Mouse (Mus musculus) limb, embryonic 15.5 days (tissue): Measurements from ENCODE around the gene Sap30bp. TPM values are rescaled to one million over a fixed set of nuclear protein-coding genes. Genes with fewer than 3 reads are reported as not detected.

Experiments used
- ATAC-seq: fragments of 200-750 bp; cut with Nextera tagmentation; 2 replicates; pipeline ENCODE4 v1.8.0; 2017; ENCODE audit warnings: low read depth, moderate TSS enrichment; ENCODE audit not compliant: insufficient number of reproducible peaks, low FRiP score, low TSS enrichment
- H3K27ac ChIP-seq: fragments of 300-500 bp; sonication (generic); 2 replicates; pipeline ENCODE4 v1.5.1; 2015; ENCODE audit warnings: moderate library complexity, mild to moderate bottlenecking, inconsistent platforms
- H3K27me3 ChIP-seq: fragments of 300-500 bp; sonication (generic); 2 replicates; pipeline ENCODE4 v1.6.1; 2015; ENCODE audit warnings: inconsistent platforms
- H3K36me3 ChIP-seq: fragments of 300-500 bp; sonication (generic); 2 replicates; pipeline ENCODE4 v1.6.1; 2015; ENCODE audit warnings: inconsistent platforms
- H3K4me1 ChIP-seq: fragments of 300-500 bp; sonication (generic); 2 replicates; pipeline ENCODE4 v1.6.1; 2015; ENCODE audit warnings: inconsistent platforms
- H3K4me2 ChIP-seq: fragments of 300-500 bp; sonication (generic); 2 replicates; pipeline ENCODE4 v1.6.1; 2015; ENCODE audit warnings: mild to moderate bottlenecking, inconsistent platforms
- H3K4me3 ChIP-seq: fragments of 300-500 bp; sonication (generic); 2 replicates; pipeline ENCODE4 v1.5.1; 2015; ENCODE audit warnings: mild to moderate bottlenecking, inconsistent platforms
- H3K9ac ChIP-seq: fragments of 300-500 bp; sonication (generic); 2 replicates; pipeline ENCODE4 v1.6.1; 2015; ENCODE audit warnings: inconsistent platforms
- H3K9me3 ChIP-seq: fragments of 300-500 bp; sonication (generic); 2 replicates; pipeline ENCODE4 v1.6.1; 2016; ENCODE audit warnings: inconsistent platforms
- WGBS: fragments of 180-500 bp; shearing (Covaris S2); methylation state at CpG from one replicate; pipeline ENCODE4 v1.1.7; 2015; 5-methylcytosine and 5-hydroxymethylcytosine counted together
- polyA plus RNA-seq: library from polyadenylated mRNA; unstranded; fragments of >200 nt; fragmentation: Nextera tagmentation; extraction: Ambion mirVana; gene quantifications from 2 replicates; pipeline ENCODE4 v1.2.1, GENCODE M21; 2015

Sap30bp gene
- polyA plus RNA-seq, 1 experiment from 2014 or later = 36.1 TPM

- no peak overlapping the region for H3K9ac ChIP-seq
- H3K27me3 ChIP-seq = no peaks in the 10 kb centered on the region
- H3K4me2 ChIP-seq = no peak overlapping the region
- H3K36me3 ChIP-seq = peaks cover 21% of the 10 kb centered on the region; the same call in 1 of the 2 replicates
- ATAC-seq = no peak
- 0 out of 2 replicates have a peak overlapping the region, but pooled peaks have one; percentile 80 for H3K27ac ChIP-seq
- no peak overlapping the region for H3K4me3 ChIP-seq
- H3K4me1 ChIP-seq = peaks cover 28% of the 10 kb centered on the region
- 85% methylated on average over 5 of the region's 5 CpGs for WGBS
- no peaks in the 10 kb centered on the region for H3K9me3 ChIP-seq
Observed at GRCm38 (mm10) chr11:115906521-115906920, 26.6 kb upstream of the Sap30bp start.

GRCm38 (mm10) chr11:115911134-115911561 is 21.9 kb upstream of the Sap30bp start:
- Histone ChIP-seq H3K27ac (no peak overlapping the region), H3K9ac (no peak overlapping the region), H3K9me3 (no peaks in the 10 kb centered on the region), H3K4me3 (no peak overlapping the region), H3K4me2 (no peak overlapping the region), H3K36me3 (peaks cover 29% of the 10 kb centered on the region), H3K4me1 (no peaks in the 10 kb centered on the region), H3K27me3 (no peaks in the 10 kb centered on the region)
- no peak for ATAC-seq
- 86% methylated on average over 5 of the region's 5 CpGs for WGBS

DNA sequence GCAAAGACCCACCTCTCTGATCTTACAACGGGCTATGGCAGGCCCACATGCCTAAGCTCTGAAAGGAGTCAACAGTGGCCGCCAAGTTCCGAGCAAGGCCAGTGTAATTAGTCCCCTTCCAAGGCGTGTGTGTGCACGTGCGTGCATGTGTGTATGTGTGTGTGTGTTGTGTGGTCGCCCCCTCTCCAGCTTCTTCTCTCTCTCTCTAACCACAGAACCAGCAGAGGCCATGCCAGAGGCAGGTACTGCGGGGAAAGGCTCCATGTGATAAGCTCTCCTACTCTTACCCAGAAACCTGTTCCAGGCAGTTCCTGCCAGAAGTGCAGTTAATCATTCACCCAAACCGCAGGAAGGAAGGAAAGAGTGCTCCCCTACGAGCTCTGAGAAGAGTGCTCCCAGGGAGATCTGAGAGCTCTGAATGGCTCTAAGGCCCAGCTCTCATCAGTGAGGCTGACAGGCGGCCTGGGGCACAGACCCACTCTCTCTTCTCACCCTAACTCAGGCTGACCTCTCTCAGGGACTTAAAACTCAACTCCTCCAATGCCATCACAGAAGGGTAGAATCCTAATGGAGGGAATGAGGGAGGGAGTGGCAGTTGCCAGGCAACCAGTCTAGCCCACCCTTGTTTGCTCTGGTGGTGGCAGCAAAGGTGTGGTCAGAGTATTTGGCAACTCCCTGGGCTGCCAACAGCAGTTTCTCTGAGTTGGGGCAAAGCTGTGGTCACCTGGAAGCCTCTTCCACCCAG is 21.3 kb upstream of the Sap30bp start, which contains the start of gene Smim6:
Smim6 (plus strand) TSS at position 386 of the 745 bp plus-strand sequence.
- H3K27ac ChIP-seq = 0 out of 2 replicates have a peak within 1 kb of the TSS, but pooled peaks have one; percentile 11
- H3K4me1 ChIP-seq = no peaks in the 10 kb centered on the region
- no peaks in the 10 kb centered on the region for H3K27me3 ChIP-seq
- no peak within 1 kb of the TSS for H3K4me2 ChIP-seq
- no peak within 1 kb of the TSS for H3K4me3 ChIP-seq
- H3K9ac ChIP-seq = no peak within 1 kb of the TSS
- H3K36me3 ChIP-seq = peaks cover 35% of the 10 kb centered on the region
- H3K9me3 ChIP-seq = no peaks in the 10 kb centered on the region
- WGBS = 68% methylated on average over 11 of the region's 11 CpGs
- no peak for ATAC-seq

DNA sequence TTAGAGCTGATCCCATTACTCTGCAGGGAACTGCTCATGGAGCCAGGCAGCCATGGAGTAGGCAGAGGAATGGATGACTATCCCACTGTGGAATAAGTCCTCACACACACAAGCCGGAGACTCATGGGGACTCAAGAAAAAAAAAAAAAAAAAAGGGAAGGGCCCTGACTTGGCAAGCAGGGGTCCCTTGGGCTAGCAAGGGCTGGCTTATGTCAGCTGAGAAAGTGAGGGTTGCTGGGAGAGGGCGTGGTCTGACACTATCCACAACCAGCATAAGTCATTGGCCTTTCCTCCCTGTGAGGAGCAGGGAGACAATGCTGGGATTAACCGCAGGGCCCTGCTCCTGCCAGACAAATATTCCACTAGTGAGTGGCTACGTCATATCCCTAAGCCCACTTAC is 16.5 kb upstream of the Sap30bp start:
- Histone ChIP-seq H3K4me1 (no peaks in the 10 kb centered on the region), H3K4me3 (no peak overlapping the region), H3K9ac (no peak overlapping the region), H3K36me3 (peaks cover 34% of the 10 kb centered on the region), H3K27me3 (no peaks in the 10 kb centered on the region), H3K9me3 (no peaks in the 10 kb centered on the region), H3K27ac (no peak overlapping the region), H3K4me2 (no peak overlapping the region)
- no peak for ATAC-seq
- WGBS = 95% methylated on average over 4 of the region's 4 CpGs

DNA sequence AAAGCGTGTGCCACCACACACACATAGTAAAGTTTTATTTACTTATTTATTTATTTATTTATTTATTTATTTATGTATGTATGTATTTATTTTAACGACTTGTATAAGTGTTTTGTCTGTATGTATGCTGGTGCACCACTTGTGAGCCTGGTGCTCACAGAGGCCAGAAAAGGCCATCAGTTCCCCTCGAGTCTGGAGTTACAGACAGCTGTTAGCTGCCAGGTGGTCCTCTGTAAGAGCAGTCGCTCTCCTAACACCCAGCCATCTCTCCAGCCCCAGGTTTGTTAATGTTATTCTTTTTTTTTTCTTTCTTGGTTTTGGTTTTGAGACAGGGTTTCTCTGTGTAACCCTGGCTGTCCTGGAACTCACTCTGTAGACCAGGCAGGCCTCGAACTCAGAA is 14.4 kb upstream of the Sap30bp start:
- no peak overlapping the region for H3K27ac ChIP-seq
- WGBS = 75% methylated on average over 5 of the region's 5 CpGs
- H3K4me1 ChIP-seq = no peaks in the 10 kb centered on the region
- H3K9me3 ChIP-seq = no peaks in the 10 kb centered on the region
- no peak overlapping the region for H3K4me3 ChIP-seq
- no peaks in the 10 kb centered on the region for H3K27me3 ChIP-seq
- H3K9ac ChIP-seq = no peak overlapping the region
- no peak for ATAC-seq
- peaks cover 48% of the 10 kb centered on the region for H3K36me3 ChIP-seq
- H3K4me2 ChIP-seq = no peak overlapping the region

DNA sequence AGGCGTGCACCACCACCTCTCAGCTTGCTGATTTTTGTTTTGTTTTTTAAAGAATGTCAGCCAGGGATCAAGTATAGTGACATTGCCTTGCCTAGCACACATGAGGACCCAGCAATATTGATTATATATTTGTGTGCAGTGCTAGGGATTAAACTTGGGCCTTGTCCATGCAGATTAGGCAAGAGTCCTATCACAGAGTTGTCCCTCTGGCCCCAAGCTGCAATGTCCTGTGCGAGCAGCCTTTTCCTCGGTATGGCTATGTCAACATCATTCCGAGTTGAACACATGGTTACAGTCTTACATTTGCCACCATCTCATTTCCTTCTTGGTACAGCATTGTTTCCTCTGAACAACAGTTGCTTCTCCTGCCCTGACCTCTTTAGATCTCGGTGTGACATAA is 14.0 kb upstream of the Sap30bp start:
- no peaks in the 10 kb centered on the region for H3K4me1 ChIP-seq
- H3K27me3 ChIP-seq = no peaks in the 10 kb centered on the region
- no peak overlapping the region for H3K4me2 ChIP-seq
- H3K36me3 ChIP-seq = peaks cover 48% of the 10 kb centered on the region
- H3K27ac ChIP-seq = no peak overlapping the region
- 88% methylated on average over 5 of the region's 5 CpGs for WGBS
- no peaks in the 10 kb centered on the region for H3K9me3 ChIP-seq
- no peak for ATAC-seq
- no peak overlapping the region for H3K9ac ChIP-seq
- no peak overlapping the region for H3K4me3 ChIP-seq

DNA sequence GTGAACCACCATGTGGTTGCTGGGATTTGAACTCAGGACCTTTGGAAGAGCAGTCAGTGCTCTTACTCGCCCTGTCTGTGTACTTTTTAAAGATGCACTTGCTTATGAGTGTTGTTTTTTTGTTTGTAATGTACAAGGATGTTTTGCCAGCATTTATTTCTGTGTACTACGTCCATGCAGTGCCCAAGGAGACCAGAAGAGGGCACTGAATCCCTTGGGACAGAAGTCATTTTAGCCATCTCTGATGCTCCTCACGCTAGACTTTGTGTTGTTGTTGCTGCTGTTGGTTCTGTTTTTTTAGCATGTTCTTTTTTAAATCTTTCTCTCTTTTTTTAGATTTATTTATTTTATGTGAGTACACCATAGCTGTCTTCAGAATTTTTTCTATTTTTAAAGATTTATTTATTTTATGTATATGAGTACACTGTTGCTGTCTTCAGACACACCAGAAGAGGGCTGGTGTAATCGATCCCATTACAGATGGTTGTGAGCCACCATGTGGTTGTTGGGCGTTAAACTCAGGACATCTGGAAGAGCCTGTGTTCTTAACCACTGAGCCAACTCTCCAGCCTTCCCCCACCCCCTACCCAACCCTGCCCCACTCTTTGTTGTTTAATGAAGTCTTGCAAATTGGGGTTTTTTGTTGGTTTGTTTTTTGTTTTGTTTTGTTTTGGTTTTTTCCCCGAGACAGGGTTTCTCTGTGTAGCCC is 12.8 kb upstream of the Sap30bp start:
- H3K27me3 ChIP-seq = no peaks in the 10 kb centered on the region
- no peak overlapping the region for H3K4me2 ChIP-seq
- H3K9ac ChIP-seq = no peak overlapping the region
- no peaks in the 10 kb centered on the region for H3K4me1 ChIP-seq
- H3K4me3 ChIP-seq = no peak overlapping the region
- no peaks in the 10 kb centered on the region for H3K9me3 ChIP-seq
- 46% methylated on average over 6 of the region's 6 CpGs for WGBS
- ATAC-seq = no peak
- no peak overlapping the region for H3K27ac ChIP-seq
- peaks cover 40% of the 10 kb centered on the region for H3K36me3 ChIP-seq

GRCm38 (mm10) chr11:115921986-115922385 is 11.1 kb upstream of the Sap30bp start:
- peaks cover 25% of the 10 kb centered on the region for H3K36me3 ChIP-seq
- no peak overlapping the region for H3K27ac ChIP-seq
- no peaks in the 10 kb centered on the region for H3K9me3 ChIP-seq
- H3K4me2 ChIP-seq = no peak overlapping the region
- ATAC-seq = no peak
- H3K4me3 ChIP-seq = no peak overlapping the region
- no peaks in the 10 kb centered on the region for H3K27me3 ChIP-seq
- 91% methylated on average over 1 of the region's 1 CpGs for WGBS
- H3K4me1 ChIP-seq = no peaks in the 10 kb centered on the region
- no peak overlapping the region for H3K9ac ChIP-seq

DNA sequence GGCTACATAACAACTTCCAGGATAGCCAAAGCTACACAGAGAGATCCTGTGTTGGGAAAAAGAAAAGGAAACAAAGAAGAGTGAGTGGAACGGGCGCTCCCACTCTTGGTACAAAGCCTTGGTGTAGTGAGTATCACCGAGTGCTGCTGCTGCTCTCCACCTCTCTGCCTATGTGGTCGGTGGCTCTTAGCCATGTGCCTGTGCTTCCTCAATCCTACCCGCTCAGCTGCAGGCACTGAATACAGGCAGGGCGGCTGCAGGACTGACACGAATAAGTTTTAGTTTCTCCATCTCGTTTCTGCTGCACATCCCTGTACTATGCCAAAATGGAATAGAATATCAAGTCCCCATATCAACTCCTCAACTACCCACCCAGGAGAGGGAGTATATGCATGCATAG is 4.1 kb upstream of the Sap30bp start:
- 91% methylated on average over 8 of the region's 8 CpGs for WGBS
- no peaks in the 10 kb centered on the region for H3K27me3 ChIP-seq
- ATAC-seq = no peak
- no peak overlapping the region for H3K4me3 ChIP-seq
- H3K9me3 ChIP-seq = no peaks in the 10 kb centered on the region
- no peak overlapping the region for H3K4me2 ChIP-seq
- no peak overlapping the region for H3K27ac ChIP-seq
- peaks cover 23% of the 10 kb centered on the region for H3K36me3 ChIP-seq
- no peak overlapping the region for H3K9ac ChIP-seq
- peaks cover 16% of the 10 kb centered on the region for H3K4me1 ChIP-seq

DNA sequence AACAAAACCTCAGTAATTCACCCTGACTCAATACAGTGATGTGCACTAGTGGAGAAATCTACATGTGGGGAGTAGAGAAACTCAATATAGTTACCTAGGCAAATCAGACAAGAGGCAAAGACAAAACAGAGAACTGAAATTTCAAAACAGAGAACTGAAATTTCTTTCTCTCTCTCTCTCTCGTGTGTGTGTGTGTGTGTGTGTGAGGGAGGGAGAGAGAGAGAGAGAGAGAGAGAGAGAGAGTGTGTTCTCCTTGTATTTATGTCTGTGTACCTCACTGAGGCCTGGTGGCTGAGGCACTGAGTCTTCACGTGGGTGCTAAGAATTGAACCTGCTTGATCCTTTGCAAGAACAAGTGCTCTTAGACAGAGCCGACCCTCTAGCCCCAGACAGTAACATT is 3.3 kb upstream of the Sap30bp start:
- Histone ChIP-seq H3K36me3 (peaks cover 23% of the 10 kb centered on the region), H3K27ac (no peak overlapping the region), H3K4me1 (peaks cover 24% of the 10 kb centered on the region), H3K9ac (no peak overlapping the region), H3K4me3 (no peak overlapping the region), H3K9me3 (no peaks in the 10 kb centered on the region), H3K4me2 (no peak overlapping the region), H3K27me3 (no peaks in the 10 kb centered on the region)
- ATAC-seq = no peak
- WGBS = 54% methylated on average over 3 of the region's 3 CpGs

DNA sequence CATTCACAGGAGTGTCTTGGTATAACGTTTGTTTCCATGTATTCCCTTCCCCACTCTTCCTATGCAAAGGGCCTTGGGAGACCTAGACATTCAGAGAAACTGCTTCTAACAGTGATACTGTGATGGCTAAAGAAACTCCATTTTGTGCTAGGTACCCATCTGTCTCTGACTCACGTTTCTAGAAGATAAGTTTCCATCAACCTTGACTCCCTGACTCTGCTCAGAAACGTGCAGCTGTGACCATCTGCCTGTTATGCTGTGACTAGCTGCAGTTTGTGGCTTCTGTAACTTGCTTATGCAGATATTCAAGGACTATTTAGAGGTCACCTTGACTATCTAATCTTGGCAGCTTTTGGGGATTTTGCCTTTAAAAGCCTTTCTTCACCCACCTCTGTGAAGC is 1.8 kb upstream of the Sap30bp start:
- peaks cover 36% of the 10 kb centered on the region for H3K36me3 ChIP-seq
- H3K9me3 ChIP-seq = no peaks in the 10 kb centered on the region
- H3K9ac ChIP-seq = no peak overlapping the region
- ATAC-seq = no peak
- WGBS = 68% methylated on average over 3 of the region's 3 CpGs
- no peak overlapping the region for H3K27ac ChIP-seq
- H3K4me1 ChIP-seq = peaks cover 26% of the 10 kb centered on the region
- H3K4me2 ChIP-seq = no peak overlapping the region
- no peak overlapping the region for H3K4me3 ChIP-seq
- H3K27me3 ChIP-seq = no peaks in the 10 kb centered on the region

- H3K9ac ChIP-seq = peak overlapping the region; percentile 57
- WGBS = under 1% methylated on average over 16 of the region's 16 CpGs
- H3K27me3 ChIP-seq = no peaks in the 10 kb centered on the region
- 0 out of 2 replicates have a peak, but pooled peaks have one; percentile 22 for ATAC-seq
- no peaks in the 10 kb centered on the region for H3K9me3 ChIP-seq
- peak overlapping the region; percentile 61 for H3K4me3 ChIP-seq
- H3K4me2 ChIP-seq = peak overlapping the region; percentile 79
- H3K27ac ChIP-seq = peak overlapping the region; percentile 3; the same call in 1 of the 2 replicates
- peaks cover 37% of the 10 kb centered on the region for H3K36me3 ChIP-seq
- H3K4me1 ChIP-seq = peaks cover 26% of the 10 kb centered on the region
Observed at GRCm38 (mm10) chr11:115933747-115934110, 647 bp downstream of the Sap30bp start.
